Mouse (Mus musculus) megakaryocyte, adult 5-6 weeks (primary cell): ENCODE results near the gene Cops2. TPM values are rescaled to one million over a fixed set of nuclear protein-coding genes. Genes with fewer than 3 reads are reported as not detected.

ENCODE experiments used
- ATAC-seq: 2 replicates; pipeline ENCODE4 v1.8.0; 2016; ENCODE audit warnings: mild to moderate bottlenecking, inconsistent platforms; ENCODE audit not compliant: poor library complexity, severe bottlenecking
- total RNA-seq, 2 experiments: library from RNA; stranded (forward) in 1 of 2; stranded (reverse) in 1 of 2; fragments of 153-499, 151-499 nt in 1 of 2; fragments of 221-1000, 200-1000 nt in 1 of 2; gene quantifications; 2 replicates each; pipeline versions ENCODE4 v1.2.3 to v1.2.4; 2015 to 2017

Gene Cops2
- total RNA-seq, 2 experiments from 2014 or later: 83.8 to 148 TPM

GRCm38 (mm10) chr2:125782719-125783109, 76.2 kb downstream of the Cops2 start, which contains the start of gene Secisbp2l:
Gene Secisbp2l, minus strand, starts transcription at chr2:125782870.
- peak; percentile 99 for ATAC-seq

GRCm38 (mm10) chr2:125781978-125782718, 76.8 kb downstream of the Cops2 start:
- ATAC-seq: no peak

- ATAC-seq: no peak
Observed at GRCm38 (mm10) chr2:125781006-125781405, 77.9 kb downstream of the Cops2 start.

Other genes starting within 250 kb of the Cops2 start
- 3.7 and 3.8 TPM in 2 replicates for gene Cep152, start 234.0 kb downstream of the Cops2 start, total RNA-seq (2015)
- gene Cep152, start 234.0 kb downstream of the Cops2 start, total RNA-seq (2017): 14.4 and 14.7 TPM in 2 replicates
- 66.2 and 78.6 TPM in 2 replicates for gene Eid1, start 186.0 kb downstream of the Cops2 start, total RNA-seq (2015)
- gene Eid1, start 186.0 kb downstream of the Cops2 start, total RNA-seq (2017): 112 and 121 TPM in 2 replicates
- gene Shc4, start 135.0 kb downstream of the Cops2 start, total RNA-seq (2015): 0.13 and 0.46 TPM in 2 replicates
- 0.07 and 0.16 TPM in 2 replicates for gene Shc4, start 135.0 kb downstream of the Cops2 start, total RNA-seq (2017)
- 19.1 and 20.8 TPM in 2 replicates for gene Secisbp2l, start 76.3 kb downstream of the Cops2 start, total RNA-seq (2015)
- 28.1 and 35.0 TPM in 2 replicates for gene Secisbp2l, start 76.3 kb downstream of the Cops2 start, total RNA-seq (2017)
- 21.2 and 24.6 TPM in 2 replicates for gene Galk2, start within 50 bp of the Cops2 start, total RNA-seq (2015)
- 39.7 and 74.5 TPM in 2 replicates for gene Galk2, start within 50 bp of the Cops2 start, total RNA-seq (2017)
- 0.20 TPM in 1 of 2 replicates, not detected in the other for gene Fgf7, start 175.5 kb upstream of the Cops2 start, total RNA-seq (2015)
- gene Fgf7, start 175.5 kb upstream of the Cops2 start, total RNA-seq (2017): 0.49 TPM in 1 of 2 replicates, not detected in the other